Mouse (Mus musculus): ENCODE data around the gene Ephb1.

DNA sequence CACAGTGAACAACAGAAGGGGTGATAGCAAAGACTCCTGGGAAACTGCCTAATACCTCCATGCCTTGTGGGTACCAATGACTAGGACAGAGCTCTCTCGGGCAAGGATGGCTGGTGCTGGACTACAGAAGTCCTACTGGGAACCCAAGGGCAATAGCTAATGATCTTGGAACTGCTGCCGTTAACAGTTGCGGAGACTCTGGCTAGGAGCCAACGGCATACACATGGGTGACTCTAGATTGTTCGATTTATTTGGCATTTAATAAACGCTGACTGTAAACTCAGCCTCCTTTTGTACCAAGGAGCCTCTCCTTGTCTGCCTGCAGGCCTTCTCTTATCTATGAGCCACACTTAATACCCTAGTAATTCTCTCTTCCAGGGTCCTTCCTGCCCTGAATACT lies 364.5 kb downstream of the Ephb1 start:
- no peak for TF ChIP-seq CTCF (IDR thresholded peaks at IDR 0.05; ENCODE audit: insufficient read depth, low read depth, low read length)
- no peak for TF ChIP-seq POLR2A (IDR thresholded peaks at IDR 0.05; ENCODE audit: insufficient read depth, low read depth, low read length)

Measured in olfactory bulb, adult 2 months (tissue).